Mouse (Mus musculus): ENCODE data around the gene Inca1. TPM values are rescaled to one million over a fixed set of nuclear protein-coding genes. Genes with fewer than 3 reads are reported as not detected.

Inca1 gene
- polyA plus RNA-seq, 1 experiment from 2014 or later, result 2.5 TPM

DNA sequence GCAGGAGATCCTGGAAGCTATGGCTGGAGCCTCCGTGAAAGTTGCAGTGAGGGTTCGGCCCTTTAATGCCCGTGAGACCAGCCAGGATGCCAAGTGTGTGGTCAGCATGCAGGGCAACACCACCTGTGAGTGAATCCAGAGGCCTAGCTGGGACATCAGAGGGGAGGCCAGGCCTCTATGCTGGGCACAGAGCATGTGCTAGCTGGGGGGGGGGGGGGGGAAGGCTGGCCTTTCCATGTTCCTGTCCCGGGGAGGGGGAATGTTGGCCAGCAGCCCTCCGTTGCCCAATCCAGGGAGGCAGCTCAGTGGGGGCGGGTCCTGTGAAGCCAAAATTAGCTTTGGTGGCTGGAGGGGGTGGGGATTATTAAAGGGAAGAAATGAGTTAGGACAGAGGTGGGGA is 2.8 kb upstream of the Inca1 start:
- POLR2A ChIA-PET, result interaction anchor here (0.6 to 1.0 kb wide), 2 partner anchors 8 to 803 kb away, joined by 3 to 6 read pairs; no protein-coding TSS in a partner anchor
- CTCF ChIA-PET, result interaction anchor here (1.0 to 1.5 kb wide), 4 partner anchors 13 to 271 kb away, joined by 3 to 5 read pairs (median 3); partner anchors contain the start of gene Camta2
- in situ Hi-C loops (cut with MboI; ENCODE audit: low pct_unique_long_range_greater_than_20kb), result no loop called here
- no peak for TF ChIP-seq CTCF (IDR thresholded peaks at IDR 0.05)
- DNase-seq (ENCODE audit: low read depth, low spot score) (no peak), ATAC-seq (no peak)
- H3K27me3 ChIP-seq, result no peaks in the 10 kb centered on the region

DNA sequence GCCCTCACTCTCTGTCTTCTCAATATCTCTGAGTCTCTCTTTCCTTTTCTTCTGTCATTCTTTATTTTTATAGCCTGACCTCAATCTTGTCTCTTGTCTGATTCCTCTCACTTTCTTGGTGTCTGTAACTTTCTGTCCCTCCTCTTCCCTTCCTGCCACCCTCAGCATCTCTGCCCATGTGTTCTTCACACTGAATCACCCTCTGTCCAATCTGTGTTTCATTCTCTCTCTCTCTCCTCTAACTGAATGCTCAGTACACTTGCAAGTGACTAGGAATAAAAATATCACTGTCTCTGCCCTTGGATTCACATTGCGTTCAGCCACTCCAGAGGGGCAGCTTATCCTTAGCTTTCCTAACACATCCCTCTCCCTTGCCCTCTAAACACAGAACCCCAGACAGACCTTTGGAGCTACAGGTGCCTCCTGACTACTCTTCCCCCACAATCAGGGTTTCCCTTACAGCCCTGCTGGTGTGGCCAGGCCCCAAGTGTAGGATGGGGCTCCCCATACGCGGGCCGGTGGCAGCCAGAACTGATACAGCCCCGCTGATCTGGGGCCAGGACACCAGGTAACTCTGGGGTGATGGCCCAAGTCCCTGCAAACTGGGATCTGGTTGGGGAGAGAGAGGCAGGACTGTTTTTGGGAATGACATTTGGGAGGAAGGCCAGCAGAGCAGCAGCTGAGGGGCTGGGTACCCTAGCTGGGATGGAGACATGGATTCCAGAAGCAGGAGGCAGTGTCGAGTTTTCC is 2.2 kb upstream of the Inca1 start:
- ATAC-seq, result no peak
- in situ Hi-C loops (cut with MboI; ENCODE audit: low pct_unique_long_range_greater_than_20kb), result no loop called here
- ChIA-PET CTCF (interaction anchor here (1.0 to 1.5 kb wide), 4 partner anchors 12 to 270 kb away, joined by 3 to 5 read pairs (median 3); partner anchors contain the start of gene Camta2), POLR2A (interaction anchor here (0.6 to 1.0 kb wide), 2 partner anchors 9 to 802 kb away, joined by 3 to 6 read pairs; no protein-coding TSS in a partner anchor)
- no peaks in the 10 kb centered on the region for H3K27me3 ChIP-seq
- no peak for TF ChIP-seq CTCF (IDR thresholded peaks at IDR 0.05)
- no peak for DNase-seq (ENCODE audit: low read depth, low spot score)

DNA sequence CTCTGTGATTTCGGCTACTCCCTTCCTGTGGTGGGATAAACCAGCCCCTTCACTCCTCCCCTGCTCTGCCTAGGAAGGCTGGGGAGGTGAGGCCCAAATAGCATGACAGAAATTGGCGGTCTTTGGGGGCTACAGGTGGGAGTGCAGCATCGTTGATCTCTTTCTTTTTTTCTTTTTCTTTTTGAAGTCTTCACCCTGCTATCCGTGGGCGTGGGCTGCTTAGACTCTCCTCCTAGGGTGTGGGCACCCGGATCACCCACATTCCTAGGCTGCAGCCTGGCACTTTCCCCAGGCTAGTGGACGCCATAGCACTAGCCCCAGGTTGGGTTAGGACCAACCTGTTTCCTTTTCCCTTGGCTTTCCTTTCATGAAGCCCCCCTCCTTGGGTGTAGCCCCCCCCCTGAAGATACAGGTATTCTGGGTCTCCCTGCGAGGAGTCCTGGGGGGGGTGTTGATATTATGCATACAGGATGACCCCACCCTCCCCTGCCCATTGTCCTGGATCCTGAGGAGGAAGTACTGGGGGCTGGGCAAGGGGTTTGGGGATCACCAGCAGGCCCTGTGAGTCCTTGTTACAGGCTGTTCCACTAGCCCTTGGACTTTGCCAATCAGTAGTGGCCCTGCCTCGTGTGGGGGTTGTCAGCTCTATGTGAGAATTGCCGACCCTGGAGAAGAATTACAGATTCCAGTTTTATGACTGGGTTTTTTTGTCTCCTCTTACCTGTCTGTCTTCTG is 1.4 kb upstream of the Inca1 start:
- no peak for DNase-seq (ENCODE audit: low read depth, low spot score)
- TF ChIP-seq CTCF (IDR thresholded peaks at IDR 0.05), result no peak
- no peak for ATAC-seq
- POLR2A ChIA-PET, result interaction anchor here (0.5 to 2.0 kb wide), 2 partner anchors 14 to 138 kb away, joined by 7 to 8 read pairs; partner anchors contain the start of gene Camta2
- in situ Hi-C loops (cut with MboI; ENCODE audit: low pct_unique_long_range_greater_than_20kb), result no loop called here
- CTCF ChIA-PET, result no interaction called here
- H3K27me3 ChIP-seq, result no peaks in the 10 kb centered on the region

DNA sequence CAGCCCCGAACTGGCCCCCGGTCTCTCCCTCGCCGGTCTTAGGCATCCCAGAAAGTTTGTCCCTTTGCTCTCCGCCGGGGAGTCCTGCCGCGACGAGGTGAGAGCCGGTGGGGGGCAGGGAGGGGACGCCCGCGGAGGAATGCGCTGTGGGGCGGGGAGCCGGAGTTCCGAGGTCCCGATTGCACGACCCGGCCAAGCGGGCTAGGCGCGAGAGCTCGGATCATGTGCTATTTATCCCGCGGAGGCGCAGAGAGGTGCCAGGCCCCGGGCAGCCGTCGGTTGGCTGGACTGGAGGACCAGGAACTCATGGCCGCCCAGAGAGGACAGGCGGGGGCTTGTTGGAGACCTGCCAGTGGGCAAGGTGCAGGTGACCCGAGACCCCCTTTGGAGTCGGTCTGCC is 658 bp upstream of the Inca1 start:
- H3K27me3 ChIP-seq, result no peaks in the 10 kb centered on the region
- no peak for TF ChIP-seq CTCF (IDR thresholded peaks at IDR 0.05)
- peak; percentile 54 for ATAC-seq
- DNase-seq (ENCODE audit: low read depth, low spot score), result no peak
- ChIA-PET POLR2A (interaction anchor here (1.5 to 2.0 kb wide), 2 partner anchors 11 to 13 kb away, joined by 5 to 7 read pairs; partner anchors contain the start of gene Camta2), CTCF (no interaction called here)
- in situ Hi-C loops (cut with MboI; ENCODE audit: low pct_unique_long_range_greater_than_20kb), result no loop called here

DNA sequence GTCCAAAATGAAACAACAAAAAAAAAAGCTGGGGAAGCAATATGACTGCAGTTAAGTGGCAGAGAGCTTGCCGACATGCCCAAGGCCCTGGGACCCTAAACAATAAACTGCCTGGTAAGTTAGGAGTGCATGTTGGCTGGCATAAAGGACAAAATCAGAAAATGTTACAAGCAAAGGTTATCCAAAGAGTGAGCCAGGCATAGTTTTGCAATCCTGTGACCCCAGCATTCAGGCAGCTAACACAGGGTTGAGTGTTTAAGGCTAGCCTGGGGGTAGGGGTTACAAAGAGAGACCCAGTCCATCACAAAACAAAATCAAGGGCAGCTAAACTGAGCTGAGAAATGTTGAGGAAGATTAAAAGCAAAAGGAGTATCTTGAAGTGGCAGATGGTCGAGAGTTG is 904 bp downstream of the Inca1 start:
- TF ChIP-seq CTCF (IDR thresholded peaks at IDR 0.05), result no peak
- CTCF ChIA-PET, result interaction anchor here (0.6 to 1.4 kb wide), 3 partner anchors 11 to 14 kb away, joined by 3 to 4 read pairs (median 3); partner anchors contain the start of gene Camta2
- in situ Hi-C loops (cut with MboI; ENCODE audit: low pct_unique_long_range_greater_than_20kb), result no loop called here
- H3K27me3 ChIP-seq, result no peaks in the 10 kb centered on the region
- POLR2A ChIA-PET, result interaction anchor here (1.5 to 2.0 kb wide), 2 partner anchors 10 to 12 kb away, joined by 5 to 7 read pairs; partner anchors contain the start of gene Camta2
- no peak for ATAC-seq
- no peak for DNase-seq (ENCODE audit: low read depth, low spot score)

DNA sequence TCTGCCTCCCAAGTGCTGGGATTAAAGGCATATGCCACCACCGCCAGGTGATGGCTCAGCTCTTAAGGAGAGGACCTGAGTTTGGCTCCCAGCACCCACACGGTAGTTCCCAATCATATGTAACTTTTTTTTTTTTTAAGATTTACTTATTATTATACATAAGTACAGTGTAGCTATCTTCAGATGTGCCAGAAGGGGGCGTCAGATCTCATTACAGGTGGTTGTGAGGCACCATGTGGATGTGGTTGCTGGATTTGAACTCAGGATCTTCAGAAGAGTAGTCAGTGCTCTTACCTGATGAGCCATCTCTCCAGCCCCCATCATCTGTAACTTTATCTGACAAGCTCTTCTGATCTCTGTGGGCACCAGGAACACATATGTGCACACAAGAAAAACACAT is 2.6 kb downstream of the Inca1 start:
- no peak for TF ChIP-seq CTCF (IDR thresholded peaks at IDR 0.05)
- DNase-seq (ENCODE audit: low read depth, low spot score) (no peak), ATAC-seq (no peak)
- in situ Hi-C loops (cut with MboI; ENCODE audit: low pct_unique_long_range_greater_than_20kb), result no loop called here
- H3K27me3 ChIP-seq, result no peaks in the 10 kb centered on the region
- CTCF ChIA-PET, result interaction anchor here (0.9 to 1.8 kb wide), 4 partner anchors 9 to 45 kb away, joined by 3 to 5 read pairs (median 4); no protein-coding TSS in a partner anchor
- POLR2A ChIA-PET, result no interaction called here

DNA sequence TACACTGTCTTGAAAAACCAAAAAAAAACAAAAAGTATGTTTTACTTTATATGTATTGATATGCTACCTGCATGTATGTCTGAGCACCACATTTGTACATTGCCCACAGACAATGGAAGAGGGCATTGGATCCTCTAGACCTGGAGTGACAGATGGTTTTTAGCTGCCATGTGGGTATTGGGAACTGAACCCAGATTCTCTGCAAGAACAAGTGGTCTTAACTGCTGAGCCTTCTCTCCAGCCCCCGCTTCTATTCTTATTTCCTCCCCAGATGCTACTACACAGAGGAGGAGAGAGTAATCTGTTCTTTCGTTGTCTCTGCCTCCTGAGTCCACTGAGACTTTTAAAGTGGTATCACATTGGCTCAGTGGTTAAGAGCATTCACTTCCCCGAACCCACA is 6.5 kb downstream of the Inca1 start:
- H3K27me3 ChIP-seq, result no peaks in the 10 kb centered on the region
- POLR2A ChIA-PET, result no interaction called here
- no peak for DNase-seq (ENCODE audit: low read depth, low spot score)
- ATAC-seq, result no peak
- no peak for TF ChIP-seq CTCF (IDR thresholded peaks at IDR 0.05)
- CTCF ChIA-PET, result no interaction called here
- in situ Hi-C loops (cut with MboI; ENCODE audit: low pct_unique_long_range_greater_than_20kb), result no loop called here

DNA sequence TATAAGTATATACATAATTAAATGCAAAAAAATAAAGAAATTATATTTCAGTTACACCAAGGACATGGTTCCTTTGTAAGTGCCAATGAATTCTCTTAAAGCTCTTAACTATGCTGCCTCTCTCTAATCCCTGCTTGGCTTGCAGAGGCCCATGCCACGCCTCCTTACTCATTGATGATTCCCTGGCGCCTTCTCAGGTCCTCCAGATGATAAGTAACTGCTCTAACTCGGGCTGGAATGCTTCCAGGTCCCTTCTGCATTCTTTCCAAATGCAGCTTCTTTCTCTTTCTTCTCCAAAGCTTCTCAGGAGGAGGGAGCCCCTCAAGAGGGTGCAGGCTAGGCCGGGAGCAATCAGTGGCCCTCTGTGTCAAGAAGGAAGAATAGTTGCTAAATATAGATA is 10.4 kb downstream of the Inca1 start:
- TF ChIP-seq CTCF (IDR thresholded peaks at IDR 0.05), result no peak
- in situ Hi-C loops (cut with MboI; ENCODE audit: low pct_unique_long_range_greater_than_20kb), result loop anchor here (5.0 kb wide), 1 partner anchor 63 kb away; no protein-coding TSS in a partner anchor
- ChIA-PET CTCF (interaction anchor here (1.1 kb wide), 1 partner anchor 13 kb away, joined by 3 read pairs; no protein-coding TSS in a partner anchor), POLR2A (interaction anchor here (1.3 kb wide), 1 partner anchor 10 kb away, joined by 5 read pairs; the partner anchor contains the start of genes Inca1 and Kif1c)
- ATAC-seq (no peak), DNase-seq (ENCODE audit: low read depth, low spot score) (no peak)
- no peaks in the 10 kb centered on the region for H3K27me3 ChIP-seq

DNA sequence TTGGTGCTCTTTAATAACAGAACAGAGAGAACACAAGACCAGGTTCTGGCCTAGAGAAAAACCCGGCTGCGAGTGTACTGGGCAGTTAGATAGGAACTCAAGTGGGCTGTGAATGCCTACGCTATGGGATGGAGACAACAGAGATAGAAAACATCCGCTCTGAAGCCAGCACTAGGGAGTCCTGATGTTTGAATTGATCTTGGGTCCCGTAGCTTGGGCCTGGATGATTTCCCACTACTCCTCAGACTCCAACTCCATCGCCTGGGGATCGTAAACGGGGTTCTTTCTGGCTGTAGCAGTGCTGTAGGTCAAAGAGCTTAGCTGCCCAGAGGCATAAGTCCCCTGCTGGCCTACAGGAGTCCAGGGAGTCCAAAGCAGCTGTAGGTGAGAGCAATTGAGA is 11.6 kb downstream of the Inca1 start:
- ChIA-PET CTCF (interaction anchor here (0.8 to 1.5 kb wide), 6 partner anchors 9 to 17 kb away, joined by 3 to 7 read pairs (median 3); no protein-coding TSS in a partner anchor), POLR2A (interaction anchor here (0.6 to 2.2 kb wide), 4 partner anchors 12 to 50 kb away, joined by 3 to 11 read pairs (median 7); partner anchors contain the start of genes Inca1, Kif1c, Rnf167 and Slc25a11)
- no peak for TF ChIP-seq CTCF (IDR thresholded peaks at IDR 0.05)
- no peaks in the 10 kb centered on the region for H3K27me3 ChIP-seq
- in situ Hi-C loops (cut with MboI; ENCODE audit: low pct_unique_long_range_greater_than_20kb), result loop anchor here (5.0 kb wide), 1 partner anchor 64 kb away; no protein-coding TSS in a partner anchor
- ATAC-seq (no peak), DNase-seq (ENCODE audit: low read depth, low spot score) (no peak)

DNA sequence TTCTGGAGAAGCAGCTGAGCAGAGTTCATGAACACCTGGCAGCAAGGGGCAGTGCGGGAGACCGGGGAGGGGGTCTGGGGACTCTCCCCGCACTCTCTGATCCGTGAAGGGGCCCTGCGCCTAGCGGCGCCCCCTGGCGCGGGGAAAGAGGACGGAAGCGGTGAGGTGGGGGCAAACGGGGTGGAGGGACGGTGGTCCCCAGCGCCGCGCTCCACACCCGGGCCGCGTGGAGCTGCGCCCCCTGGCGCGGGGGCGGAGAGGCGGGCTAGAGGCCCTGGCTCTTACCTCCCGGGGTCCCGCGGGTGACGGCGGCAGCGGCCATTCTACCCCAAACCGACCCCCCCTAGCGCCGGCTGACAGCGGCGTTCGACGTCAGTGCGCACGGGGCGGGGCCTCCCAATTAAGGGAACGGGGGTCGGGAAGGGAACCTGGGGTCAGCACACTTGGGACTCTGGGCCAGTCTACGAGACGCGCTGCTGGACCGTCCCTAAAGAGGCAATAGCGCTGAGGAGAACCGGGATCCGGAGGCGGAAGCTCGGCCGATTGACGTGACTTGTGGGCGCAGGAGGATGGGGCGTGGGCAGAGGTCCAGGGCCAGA is 12.3 kb downstream of the Inca1 start, which contains the start of gene Camta2:
TSS of gene Camta2 (minus strand) at position 505 of the 599 bp plus-strand sequence.
- DNase-seq (ENCODE audit: low read depth, low spot score) (no peak), ATAC-seq (peak; percentile 63)
- no peaks in the 10 kb centered on the region for H3K27me3 ChIP-seq
- in situ Hi-C loops (cut with MboI; ENCODE audit: low pct_unique_long_range_greater_than_20kb), result loop anchor here (5.0 kb wide), 1 partner anchor 65 kb away; no protein-coding TSS in a partner anchor
- TF ChIP-seq CTCF (IDR thresholded peaks at IDR 0.05), result peak; percentile 99
- POLR2A ChIA-PET, result interaction anchor here (0.6 to 2.2 kb wide), 5 partner anchors 12 to 50 kb away, joined by 3 to 11 read pairs (median 7); partner anchors contain the start of genes Inca1, Kif1c, Rnf167 and Slc25a11
- CTCF ChIA-PET, result interaction anchor here (0.8 to 1.5 kb wide), 7 partner anchors 10 to 19 kb away, joined by 3 to 7 read pairs (median 4); partner anchors contain the start of gene Spag7

Measured in Patski (cell line).